ENCODE assay signal across 15 mouse cellular contexts in genomic region chr16:92792905-92793304, GRCm38 (mm10).
"Had no signal": no experiment of that assay in that cellular context is flagged by ENCODE, and none has a peak within 500 bp of the region (broad histone marks: within the 10 kb centered on the region; RNA-seq: fewer than 3 reads in every experiment).

No protein-coding gene starts in this region.

- H3K9me3 ChIP-seq: lung, embryonic 15.5 days; midbrain, embryonic 12.5 days; neural tube, embryonic 13.5 days; stomach, embryonic 15.5 days had no signal

- H3K4me2 ChIP-seq: limb, embryonic 12.5 days; lung, embryonic 15.5 days; midbrain, embryonic 12.5 days; neural tube, embryonic 13.5 days; stomach, embryonic 15.5 days had no signal

- H3K36me3 ChIP-seq: limb, embryonic 12.5 days; lung, embryonic 15.5 days; midbrain, embryonic 12.5 days; neural tube, embryonic 13.5 days; stomach, embryonic 15.5 days had no signal

- H3K9ac ChIP-seq: limb, embryonic 12.5 days; lung, embryonic 15.5 days; midbrain, embryonic 12.5 days; neural tube, embryonic 13.5 days; stomach, embryonic 15.5 days had no signal

- H3K4me1 ChIP-seq: neural tube, embryonic 13.5 days; stomach, embryonic 15.5 days had no signal

- ATAC-seq: midbrain, embryonic 16.5 days had no signal

- H3K27me3 ChIP-seq: limb, embryonic 12.5 days; lung, embryonic 15.5 days; neural tube, embryonic 13.5 days; stomach, embryonic 15.5 days had no signal

- H3K4me3 ChIP-seq: limb, embryonic 12.5 days; lung, embryonic 15.5 days; midbrain, embryonic 12.5 days; neural tube, embryonic 13.5 days; stomach, embryonic 15.5 days had no signal

- H3K27ac ChIP-seq: kidney, postnatal 0 days; limb, embryonic 12.5 days; lung, embryonic 15.5 days; midbrain, embryonic 12.5 days; neural tube, embryonic 13.5 days; stomach, embryonic 15.5 days had no signal

- DNase-seq: kidney, adult 11 months; kidney, adult 9 months; kidney, postnatal 36 days; layer of hippocampus, adult 9-11 months; layer of hippocampus, postnatal 36 days; lung, postnatal 36 days; retina, postnatal 1 day; thymus, postnatal 36 days had no signal
